Mouse (Mus musculus) erythroblast, embryonic 14.5 days (primary cell): ENCODE data around the gene Cdc25a. TPM values are rescaled to one million over a fixed set of nuclear protein-coding genes. Genes with fewer than 3 reads are reported as not detected.

Source experiments
- H3K27me3 ChIP-seq: 2 replicates; pipeline ENCODE4 v1.6.1; 2012; ENCODE audit warnings: inconsistent platforms; ENCODE audit not compliant: control insufficient read depth
- H3K36me3 ChIP-seq: 2 replicates; pipeline ENCODE4 v1.6.1; 2012; ENCODE audit warnings: mild to moderate bottlenecking, inconsistent platforms; ENCODE audit not compliant: control insufficient read depth
- H3K4me1 ChIP-seq: 2 replicates; pipeline ENCODE4 v1.6.1; 2012; ENCODE audit warnings: inconsistent platforms; ENCODE audit not compliant: control insufficient read depth
- H3K4me3 ChIP-seq: replicated peaks from 2 replicates; pipeline ENCODE3; 2012; ENCODE audit warnings: moderate library complexity, mild to moderate bottlenecking, inconsistent platforms
- H3K9me3 ChIP-seq: 2 replicates; pipeline ENCODE4 v1.6.1; 2012; ENCODE audit warnings: low read length, inconsistent platforms, mixed read lengths; ENCODE audit not compliant: control insufficient read depth
- GATA1 ChIP-seq: IDR thresholded peaks from 2 replicates; pipeline ENCODE4 v1.6.1; 2012; ENCODE audit warnings: low read length, inconsistent platforms, mixed read lengths
- TAL1 ChIP-seq: IDR thresholded peaks from 3 replicates; pipeline ENCODE4 v1.6.1; 2012; ENCODE audit warnings: low read length, inconsistent platforms, mixed read lengths
- polyA plus RNA-seq: library from polyadenylated mRNA; stranded (reverse); fragments of >175 nt; gene quantifications from 2 replicates; pipeline ENCODE4 v1.2.3, GENCODE M21; 2012

Gene Cdc25a
- polyA plus RNA-seq, 1 experiment = 1.6 TPM

DNA sequence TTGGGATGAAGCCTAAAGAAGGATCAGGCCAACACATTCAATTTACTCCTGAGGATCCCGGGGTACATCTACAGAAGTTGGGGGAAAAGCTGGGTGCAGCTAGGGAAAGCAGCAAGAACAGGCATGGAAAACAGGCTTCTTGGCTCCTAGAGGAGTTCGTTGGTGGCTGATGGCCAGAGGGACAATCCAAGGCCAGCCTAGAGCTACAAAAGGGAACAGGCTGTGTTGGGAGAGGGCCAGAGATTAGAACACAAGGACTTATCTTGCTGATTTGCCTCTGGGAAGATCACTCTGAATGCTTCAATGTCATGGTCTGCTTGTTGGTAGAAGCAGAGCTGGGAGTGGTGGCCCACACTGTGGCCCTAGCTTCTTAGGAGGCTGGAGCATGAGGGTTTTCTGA is 42.6 kb downstream of the Cdc25a start:
- no peaks in the 10 kb centered on the region for H3K36me3 ChIP-seq
- H3K9me3 ChIP-seq = no peaks in the 10 kb centered on the region
- TF ChIP-seq GATA1 = no peak
- TF ChIP-seq TAL1 = no peak
- H3K27me3 ChIP-seq = no peaks in the 10 kb centered on the region
- H3K4me3 ChIP-seq = no peak overlapping the region
- H3K4me1 ChIP-seq = no peaks in the 10 kb centered on the region

DNA sequence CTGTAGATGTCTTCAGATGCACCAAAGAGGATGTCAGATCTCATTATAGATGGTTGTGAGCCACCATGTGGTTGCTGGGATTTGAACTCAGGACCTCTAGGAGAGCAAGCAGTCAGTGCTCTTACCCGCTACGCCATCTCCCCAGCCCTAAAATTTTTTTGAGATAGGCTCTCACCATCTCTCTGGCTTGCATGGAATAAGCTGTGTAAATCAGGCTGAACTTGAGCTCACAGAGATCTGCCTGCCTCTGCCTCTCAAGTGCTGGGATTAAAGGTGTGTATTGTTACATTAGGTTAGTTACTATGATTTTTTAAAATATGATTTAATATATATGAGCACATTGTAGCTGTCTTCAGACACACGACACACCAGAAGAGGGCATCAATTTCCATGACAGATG is 53.8 kb downstream of the Cdc25a start:
- no peaks in the 10 kb centered on the region; the same call in 1 of the 2 replicates for H3K9me3 ChIP-seq
- no peaks in the 10 kb centered on the region for H3K36me3 ChIP-seq
- no peak for TF ChIP-seq GATA1
- no peak for TF ChIP-seq TAL1
- H3K27me3 ChIP-seq = peaks cover 21% of the 10 kb centered on the region
- H3K4me1 ChIP-seq = peaks cover 25% of the 10 kb centered on the region
- no peak overlapping the region for H3K4me3 ChIP-seq

DNA sequence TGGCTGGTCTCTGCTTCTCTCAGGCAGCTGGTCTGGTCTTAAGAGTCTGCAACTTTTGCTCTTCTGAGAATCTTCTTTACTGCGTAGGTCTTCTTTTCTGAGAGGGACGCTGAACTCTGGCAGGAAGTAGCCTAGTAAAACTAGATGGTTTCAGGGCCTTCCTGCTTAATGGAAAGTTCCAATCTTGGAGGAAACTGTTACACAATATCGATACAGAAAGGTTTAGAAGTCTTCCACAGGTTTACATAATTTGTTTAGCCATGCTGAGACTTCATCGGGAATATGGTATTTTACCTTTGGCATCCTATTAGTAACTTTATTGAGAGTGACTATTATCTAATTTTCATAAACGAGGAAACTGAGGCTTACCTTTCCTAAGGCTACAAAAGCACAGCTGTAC is 54.7 kb downstream of the Cdc25a start:
- no peak for TF ChIP-seq GATA1
- TF ChIP-seq TAL1 = no peak
- no peaks in the 10 kb centered on the region; the same call in 1 of the 2 replicates for H3K9me3 ChIP-seq

DNA sequence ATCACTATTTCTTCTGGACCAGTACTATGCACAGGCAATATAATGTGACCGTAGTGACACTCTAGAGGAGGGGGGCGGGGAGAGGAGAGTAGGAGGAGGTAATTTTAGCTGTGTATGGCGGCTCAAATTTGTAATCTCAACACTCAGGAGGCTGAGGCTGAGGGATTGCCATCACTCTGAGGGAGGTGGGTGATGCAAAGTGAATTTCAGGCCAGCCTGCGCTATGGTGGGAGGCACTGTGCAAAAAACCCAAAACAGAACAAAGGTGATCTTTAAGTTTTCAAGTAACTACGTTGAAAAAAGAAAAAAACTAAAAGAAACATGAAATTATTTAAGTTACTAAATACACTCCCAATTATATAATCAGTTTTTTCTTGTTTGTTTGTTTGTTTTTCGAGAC is 55.4 kb downstream of the Cdc25a start:
- Histone ChIP-seq H3K4me1 (peaks cover 25% of the 10 kb centered on the region), H3K27me3 (peaks cover 21% of the 10 kb centered on the region), H3K4me3 (peak overlapping the region; percentile 84), H3K9me3 (no peaks in the 10 kb centered on the region; the same call in 1 of the 2 replicates), H3K36me3 (no peaks in the 10 kb centered on the region)
- TF ChIP-seq TAL1 = no peak
- no peak for TF ChIP-seq GATA1

More for the DNA sequence above, 54.7 kb downstream of the Cdc25a start:
- no peaks in the 10 kb centered on the region for H3K36me3 ChIP-seq
- peaks cover 25% of the 10 kb centered on the region for H3K4me1 ChIP-seq
- peaks cover 21% of the 10 kb centered on the region for H3K27me3 ChIP-seq
- H3K4me3 ChIP-seq = no peak overlapping the region

DNA sequence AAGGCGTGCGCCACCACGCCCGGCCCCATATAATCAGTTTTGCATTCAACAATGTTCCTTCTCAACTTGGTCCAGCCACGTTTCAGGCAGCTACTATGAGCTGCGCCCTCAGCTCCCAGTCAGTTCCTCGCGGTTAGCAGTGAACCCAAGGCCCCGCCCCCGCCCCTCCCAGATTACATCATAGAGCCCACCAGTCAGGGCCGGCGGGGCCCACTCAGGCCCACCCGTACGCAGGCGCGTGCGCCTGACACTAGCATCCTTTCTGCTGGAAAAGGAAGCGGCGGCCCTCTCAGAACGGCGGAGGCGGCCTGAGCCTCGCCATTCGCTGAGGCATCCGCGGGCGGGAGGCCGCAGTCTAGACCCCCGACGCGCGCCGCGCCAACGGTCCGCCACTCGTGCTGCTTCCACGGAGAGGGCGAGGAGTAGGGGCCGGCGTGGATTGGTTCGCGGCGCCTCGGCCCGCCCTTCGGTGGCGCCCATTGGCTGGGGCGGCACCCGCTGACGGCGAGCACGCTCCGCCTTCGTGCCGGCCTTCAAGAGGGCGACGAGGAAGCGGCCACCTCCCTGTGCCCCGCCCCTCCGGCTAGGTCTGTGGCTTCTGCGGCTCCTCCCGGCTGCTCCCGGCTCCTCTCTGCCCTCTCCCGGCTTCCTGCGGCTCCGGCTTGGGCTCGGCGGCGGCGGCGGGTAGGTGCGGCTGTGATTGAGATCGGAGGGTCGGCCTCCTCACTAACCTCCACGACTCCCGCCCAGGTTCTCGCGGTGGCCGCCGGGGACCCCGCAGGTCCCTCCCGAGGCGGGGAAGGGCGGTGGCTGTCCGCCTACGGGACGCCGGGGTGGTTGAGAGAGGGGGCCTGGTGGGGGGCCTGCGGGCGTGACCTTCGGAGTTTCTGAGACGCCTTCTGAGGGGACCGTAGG is 56.1 kb downstream of the Cdc25a start, which contains the start of gene Map4:
TSS of gene Map4 (plus strand) at position 204 of the 915 bp plus-strand sequence.
- Histone ChIP-seq H3K27me3 (peaks cover 21% of the 10 kb centered on the region), H3K36me3 (no peaks in the 10 kb centered on the region), H3K4me1 (peaks cover 25% of the 10 kb centered on the region), H3K9me3 (no peaks in the 10 kb centered on the region; the same call in 1 of the 2 replicates), H3K4me3 (peak within 1 kb of the TSS; percentile 84)
- TF ChIP-seq GATA1 (no peak), TAL1 (no peak)

DNA sequence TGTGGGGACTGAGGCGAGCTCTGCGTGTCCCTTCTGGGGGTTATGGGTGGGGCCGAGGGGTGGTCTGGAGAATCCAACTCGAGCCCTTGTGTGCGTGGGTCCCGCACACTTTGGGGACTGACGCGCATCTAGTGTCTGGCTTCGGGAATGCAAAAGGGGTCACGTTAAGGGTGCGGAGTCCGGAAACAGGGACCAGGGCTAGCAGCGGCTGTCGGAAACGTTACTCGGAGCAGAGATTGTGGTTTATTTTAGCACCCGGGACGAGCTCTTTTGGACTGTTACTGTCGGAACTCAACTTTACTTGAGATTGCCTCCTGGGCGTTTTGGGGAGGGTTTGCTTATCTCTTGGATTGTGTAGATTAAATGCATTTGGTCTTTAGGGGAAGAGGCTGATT is 57.0 kb downstream of the Cdc25a start:
- H3K4me3 ChIP-seq = peak overlapping the region; percentile 84
- peaks cover 25% of the 10 kb centered on the region for H3K4me1 ChIP-seq
- TF ChIP-seq GATA1 (no peak), TAL1 (no peak)

DNA sequence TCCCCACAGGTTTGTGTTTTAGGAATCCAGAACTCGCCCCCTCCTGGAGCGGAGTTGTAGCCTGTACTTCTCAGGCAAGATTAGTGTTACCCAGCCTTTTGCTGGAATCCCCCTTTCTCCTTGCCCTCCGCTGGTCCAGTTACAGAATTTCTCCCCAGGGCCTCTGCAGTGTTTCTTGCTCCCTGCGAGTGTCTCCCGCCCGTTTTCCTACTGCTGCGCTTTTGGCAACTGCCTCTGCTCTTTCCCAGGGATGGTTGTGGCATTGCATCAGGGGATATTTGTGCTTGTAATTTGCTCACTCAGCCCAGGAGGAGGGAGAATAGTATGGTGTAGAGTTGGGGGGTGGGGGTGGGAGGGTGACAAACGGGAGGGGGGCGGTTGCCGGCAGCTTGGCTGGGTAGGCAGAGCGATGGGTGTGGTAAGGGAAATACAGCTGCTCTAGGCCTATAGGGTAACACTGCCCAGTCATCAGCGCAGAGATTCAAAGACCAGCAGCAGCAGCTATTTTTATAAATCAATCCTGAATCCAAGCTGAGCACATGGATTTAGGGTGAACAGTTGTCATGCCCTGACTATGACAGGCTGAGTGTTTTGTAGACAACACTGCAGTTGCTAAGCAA is 57.5 kb downstream of the Cdc25a start:
- Histone ChIP-seq H3K4me3 (peak overlapping the region; percentile 84), H3K4me1 (peaks cover 25% of the 10 kb centered on the region), H3K9me3 (no peaks in the 10 kb centered on the region; the same call in 1 of the 2 replicates), H3K27me3 (peaks cover 21% of the 10 kb centered on the region), H3K36me3 (no peaks in the 10 kb centered on the region)
- TF ChIP-seq GATA1 = no peak
- no peak for TF ChIP-seq TAL1

More for the DNA sequence above, 57.0 kb downstream of the Cdc25a start:
- Histone ChIP-seq H3K9me3 (no peaks in the 10 kb centered on the region; the same call in 1 of the 2 replicates), H3K27me3 (peaks cover 21% of the 10 kb centered on the region), H3K36me3 (no peaks in the 10 kb centered on the region)

DNA sequence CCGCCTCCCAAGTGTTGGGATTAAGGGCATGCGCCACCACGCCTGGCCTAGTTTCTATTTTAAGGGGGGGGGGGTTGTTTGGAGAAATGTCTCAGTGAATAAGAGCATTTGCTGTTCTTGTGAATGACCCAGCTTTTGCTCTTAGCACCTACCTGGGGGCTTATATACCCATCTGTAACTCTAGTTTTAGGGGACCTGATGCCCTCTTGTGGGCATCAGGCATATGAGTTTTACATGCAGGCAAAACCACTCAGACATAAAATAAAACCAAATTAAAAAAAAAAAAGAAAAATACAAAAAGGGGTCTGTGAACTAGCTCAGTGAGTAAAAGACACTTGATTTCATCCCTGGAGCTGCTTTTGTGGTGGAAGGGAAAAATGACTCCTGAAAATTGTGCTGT is 64.0 kb downstream of the Cdc25a start:
- TF ChIP-seq TAL1 = no peak
- TF ChIP-seq GATA1 = no peak
- H3K36me3 ChIP-seq = no peaks in the 10 kb centered on the region
- H3K4me1 ChIP-seq = no peaks in the 10 kb centered on the region
- H3K27me3 ChIP-seq = no peaks in the 10 kb centered on the region
- H3K4me3 ChIP-seq = no peak overlapping the region
- H3K9me3 ChIP-seq = no peaks in the 10 kb centered on the region

DNA sequence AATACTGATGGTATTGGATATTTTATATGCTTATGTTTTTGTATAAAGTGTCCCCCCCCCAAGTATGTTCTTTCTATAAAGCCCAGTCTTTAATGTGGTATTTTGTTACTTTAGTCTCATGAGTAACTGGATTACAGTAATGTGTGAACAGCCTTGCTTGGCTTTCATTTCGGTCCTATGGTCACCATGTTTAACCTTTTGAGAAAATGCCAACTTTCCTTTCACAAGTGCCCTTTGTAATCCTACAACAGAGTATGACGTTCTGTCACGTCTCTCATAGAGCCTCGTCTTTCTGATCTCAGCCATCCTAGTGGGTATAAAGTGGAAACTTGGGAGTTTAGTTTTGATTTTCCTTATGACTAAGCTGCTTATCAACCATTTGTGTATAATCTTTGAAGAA is 67.4 kb downstream of the Cdc25a start:
- no peaks in the 10 kb centered on the region for H3K4me1 ChIP-seq
- TF ChIP-seq GATA1 (no peak), TAL1 (no peak)

More for the DNA sequence above, 67.4 kb downstream of the Cdc25a start:
- Histone ChIP-seq H3K27me3 (no peaks in the 10 kb centered on the region), H3K4me3 (no peak overlapping the region), H3K9me3 (no peaks in the 10 kb centered on the region), H3K36me3 (no peaks in the 10 kb centered on the region)

Other genes with a start within 250 kb of the Cdc25a start
- not detected in 2 replicates for gene Fbxw24, start 249.5 kb upstream of the Cdc25a start, polyA plus RNA-seq
- gene Fbxw25, start 210.9 kb upstream of the Cdc25a start, polyA plus RNA-seq = not detected in 2 replicates
- not detected in 2 replicates for gene Fbxw18, start 172.9 kb upstream of the Cdc25a start, polyA plus RNA-seq
- gene Fbxw26, start 129.5 kb upstream of the Cdc25a start, polyA plus RNA-seq = not detected in 2 replicates
- gene Fbxw27, start 84.9 kb upstream of the Cdc25a start, polyA plus RNA-seq = not detected in 2 replicates
- not detected in 2 replicates for gene Spink8, start 63.3 kb upstream of the Cdc25a start, polyA plus RNA-seq
- gene Nme6, start 42.8 kb upstream of the Cdc25a start, polyA plus RNA-seq = 0.89 and 1.2 TPM in 2 replicates
- gene Camp, start 26.0 kb upstream of the Cdc25a start, polyA plus RNA-seq = 0.32 and 0.76 TPM in 2 replicates
- gene Map4, start 55.9 kb downstream of the Cdc25a start, polyA plus RNA-seq = 0.14 and 0.61 TPM in 2 replicates
- 3.6 and 3.9 TPM in 2 replicates for gene Smarcc1, start 242.1 kb downstream of the Cdc25a start, polyA plus RNA-seq
- gene Dhx30, start 242.3 kb downstream of the Cdc25a start, polyA plus RNA-seq = 1.1 TPM in 2 replicates